Mouse (Mus musculus): ENCODE measurements around the gene Gatb. TPM values are rescaled to one million over a fixed set of nuclear protein-coding genes. Genes with fewer than 3 reads are reported as not detected.

Gene Gatb
- polyA plus RNA-seq, 1 experiment from 2014 or later: 22.4 TPM

GRCm38 (mm10) chr3:85688341-85688740, 114.4 kb downstream of the Gatb start:
- Histone ChIP-seq H3K4me1 (no peaks in the 10 kb centered on the region), H3K4me3 (no peak overlapping the region), H3K4me2 (replicated peaks) (no peak overlapping the region), H3K27me3 (no peaks in the 10 kb centered on the region), H3K36me3 (no peaks in the 10 kb centered on the region), H3K9me3 (no peaks in the 10 kb centered on the region), H3K9ac (replicated peaks) (no peak overlapping the region), H3K27ac (replicated peaks) (no peak overlapping the region)
- no peak for ATAC-seq (ENCODE audit: low FRiP score, low read depth)
- WGBS: 92% methylated on average over 14 of the region's 14 CpGs

- Histone ChIP-seq H3K4me2 (replicated peaks) (no peak overlapping the region), H3K9me3 (no peaks in the 10 kb centered on the region), H3K27me3 (no peaks in the 10 kb centered on the region), H3K27ac (replicated peaks) (no peak overlapping the region), H3K36me3 (no peaks in the 10 kb centered on the region), H3K9ac (replicated peaks) (no peak overlapping the region), H3K4me1 (no peaks in the 10 kb centered on the region; the same call in 1 of the 2 replicates), H3K4me3 (no peak overlapping the region)
- ATAC-seq (ENCODE audit: low FRiP score, low read depth): no peak
- WGBS: 61% methylated on average over 4 of the region's 4 CpGs
Measured at GRCm38 (mm10) chr3:85691134-85691533, 117.2 kb downstream of the Gatb start.

GRCm38 (mm10) chr3:85693013-85693412, 119.1 kb downstream of the Gatb start:
- no peak for ATAC-seq (ENCODE audit: low FRiP score, low read depth)
- Histone ChIP-seq H3K36me3 (no peaks in the 10 kb centered on the region), H3K4me3 (no peak overlapping the region), H3K9ac (replicated peaks) (no peak overlapping the region), H3K4me1 (no peaks in the 10 kb centered on the region; the same call in 1 of the 2 replicates), H3K9me3 (no peaks in the 10 kb centered on the region), H3K4me2 (replicated peaks) (no peak overlapping the region), H3K27me3 (no peaks in the 10 kb centered on the region), H3K27ac (replicated peaks) (no peak overlapping the region)
- WGBS: 27% methylated on average over 3 of the region's 3 CpGs

- Histone ChIP-seq H3K4me2 (replicated peaks) (no peak overlapping the region), H3K36me3 (no peaks in the 10 kb centered on the region), H3K9ac (replicated peaks) (no peak overlapping the region), H3K27me3 (no peaks in the 10 kb centered on the region), H3K9me3 (no peaks in the 10 kb centered on the region), H3K4me3 (no peak overlapping the region), H3K4me1 (no peaks in the 10 kb centered on the region; the same call in 1 of the 2 replicates), H3K27ac (replicated peaks) (no peak overlapping the region)
- ATAC-seq (ENCODE audit: low FRiP score, low read depth): no peak
- 65% methylated on average over 3 of the region's 3 CpGs for WGBS
Measured at GRCm38 (mm10) chr3:85695056-85695455, 121.1 kb downstream of the Gatb start.

GRCm38 (mm10) chr3:85698496-85698895, 124.6 kb downstream of the Gatb start:
- Histone ChIP-seq H3K27me3 (no peaks in the 10 kb centered on the region), H3K9me3 (no peaks in the 10 kb centered on the region), H3K4me1 (no peaks in the 10 kb centered on the region; the same call in 1 of the 2 replicates), H3K4me2 (replicated peaks) (no peak overlapping the region), H3K9ac (replicated peaks) (no peak overlapping the region), H3K27ac (replicated peaks) (no peak overlapping the region), H3K4me3 (no peak overlapping the region), H3K36me3 (no peaks in the 10 kb centered on the region)
- 78% methylated on average over 4 of the region's 4 CpGs for WGBS
- no peak for ATAC-seq (ENCODE audit: low FRiP score, low read depth)

GRCm38 (mm10) chr3:85703141-85703882, 129.4 kb downstream of the Gatb start:
- ATAC-seq (ENCODE audit: low FRiP score, low read depth): no peak
- Histone ChIP-seq H3K4me2 (replicated peaks) (no peak overlapping the region), H3K9me3 (no peaks in the 10 kb centered on the region), H3K4me1 (no peaks in the 10 kb centered on the region), H3K36me3 (no peaks in the 10 kb centered on the region), H3K4me3 (no peak overlapping the region), H3K27ac (replicated peaks) (no peak overlapping the region), H3K27me3 (no peaks in the 10 kb centered on the region), H3K9ac (replicated peaks) (no peak overlapping the region)
- 51% methylated on average over 6 of the region's 6 CpGs for WGBS

Other genes starting within 250 kb of the Gatb start
- gene Fam160a1, start 243.2 kb downstream of the Gatb start, polyA plus RNA-seq (2016; fragmentation: Nextera tagmentation; extraction: Ambion mirVana): 0.20 and 0.28 TPM in 2 replicates